Mouse (Mus musculus): ENCODE data around the gene Tmem236.

GRCm38 (mm10) chr2:14262090-14262489 lies 87.8 kb downstream of the Tmem236 start:
- TF ChIP-seq POLR2A (IDR thresholded peaks at IDR 0.05; ENCODE audit: low read depth, low read length) (no peak), CTCF (conservative IDR thresholded peaks at IDR 0.05 in 1 of 2, IDR thresholded peaks at IDR 0.05 in 1 of 2; ENCODE audit: low read depth in 2 of 2, low read length in 2 of 2) (no peak), MAX (IDR thresholded peaks at IDR 0.05; ENCODE audit: low read length) (no peak), USF2 (conservative IDR thresholded peaks at IDR 0.05; ENCODE audit: low read depth, low read length) (no peak), EP300 (IDR thresholded peaks at IDR 0.05; ENCODE audit: low read length) (no peak), ZNF384 (IDR thresholded peaks at IDR 0.05; ENCODE audit: low read depth, low read length) (no peak), E2F4 (IDR thresholded peaks at IDR 0.05; ENCODE audit: insufficient replicate concordance, low read depth, low read length) (no peak), MAFK (IDR thresholded peaks at IDR 0.05; ENCODE audit: insufficient replicate concordance, low read length) (no peak), GABPA (IDR thresholded peaks at IDR 0.05; ENCODE audit: insufficient replicate concordance, low read depth, low read length) (no peak), JUN (IDR thresholded peaks at IDR 0.05; ENCODE audit: insufficient read depth, low read depth, low read length) (no peak), POLR2AphosphoS2 (IDR thresholded peaks at IDR 0.05; ENCODE audit: low read depth, low read length) (no peak)
